Mouse (Mus musculus) mouse embryonic stem cell (cell line): ENCODE measurements around the gene Cort.
"Not testable (repeated sequence)": the region's sequence is repeated elsewhere in the genome, so short reads cannot be mapped to it uniquely, and the experiment has no call there.

Experiments used
- in situ Hi-C, 2 experiments: fragments of 300-500 bp; cut with MboI; formaldehyde crosslinking; loops; 1 replicate in 1 of 2; 3 replicates in 1 of 2; pipeline ENCODE4 v1.14.3; 2019 to 2020; ENCODE audit warnings: low sequenced_read_pairs in 2 of 2, low pct_unique_long_range_greater_than_20kb in 1 of 2, mixed read lengths in 1 of 2; ENCODE audit not compliant: unreplicated experiment in 1 of 2

Gene Cort

GRCm38 (mm10) chr4:149126663-149127062 lies at the start of gene Cort:
Gene Cort, minus strand, starts transcription at chr4:149126763.
- in situ Hi-C loops = no loop called here

- in situ Hi-C loops = no loop called here
These were observed 47.1 kb upstream of the Cort start for GRCm38 (mm10) chr4:149173661-149174060.

- in situ Hi-C loops = no loop called here
These were observed 46.1 kb upstream of the Cort start for GRCm38 (mm10) chr4:149172666-149173065.

GRCm38 (mm10) chr4:149172083-149172482 lies 45.5 kb upstream of the Cort start:
- in situ Hi-C loops = no loop called here

GRCm38 (mm10) chr4:149171581-149171981 lies 45.0 kb upstream of the Cort start:
- in situ Hi-C loops = no loop called here

- in situ Hi-C loops = no loop called here
These were observed 43.9 kb upstream of the Cort start for GRCm38 (mm10) chr4:149170394-149170931.

- in situ Hi-C loops = not testable (repeated sequence)
These were observed 43.4 kb upstream of the Cort start for GRCm38 (mm10) chr4:149169926-149170325.

GRCm38 (mm10) chr4:149168016-149168415 lies 41.5 kb upstream of the Cort start:
- in situ Hi-C loops = no loop called here

- in situ Hi-C loops = no loop called here
These were observed 40.5 kb upstream of the Cort start for GRCm38 (mm10) chr4:149166957-149167611.

- in situ Hi-C loops = no loop called here
These were observed 39.8 kb upstream of the Cort start, which contains the start of gene Pgd for GRCm38 (mm10) chr4:149166215-149166946. Gene Pgd, minus strand, starts transcription at chr4:149166771.

- in situ Hi-C loops = no loop called here
These were observed 37.6 kb upstream of the Cort start for GRCm38 (mm10) chr4:149164150-149164549.

GRCm38 (mm10) chr4:149163196-149163595 lies 36.6 kb upstream of the Cort start:
- in situ Hi-C loops = no loop called here

GRCm38 (mm10) chr4:149161166-149161565 lies 34.6 kb upstream of the Cort start:
- in situ Hi-C loops = no loop called here

GRCm38 (mm10) chr4:149159891-149160290 lies 33.3 kb upstream of the Cort start:
- in situ Hi-C loops = no loop called here

- in situ Hi-C loops = no loop called here
These were observed 32.6 kb upstream of the Cort start for GRCm38 (mm10) chr4:149159203-149159602.

- in situ Hi-C loops = no loop called here
These were observed 30.9 kb upstream of the Cort start for GRCm38 (mm10) chr4:149157415-149157973.

- in situ Hi-C loops = no loop called here
These were observed 29.1 kb upstream of the Cort start for GRCm38 (mm10) chr4:149155711-149156110.

GRCm38 (mm10) chr4:149154859-149155258 lies 28.3 kb upstream of the Cort start:
- in situ Hi-C loops = no loop called here

- in situ Hi-C loops = no loop called here
These were observed 24.2 kb upstream of the Cort start for GRCm38 (mm10) chr4:149150721-149151120.
